Mouse (Mus musculus) thymus, adult 2 months (tissue): ENCODE results near the gene Dscam.

Experiments
- CTCF ChIP-seq: fragments of 200-500 bp; IDR thresholded peaks from 2 replicates; pipeline ENCODE4 v1.5.1; 2012; ENCODE audit warnings: mild to moderate bottlenecking, control low read depth, low read length, moderate library complexity, borderline replicate concordance; ENCODE audit not compliant: control insufficient read depth, poor library complexity, insufficient read depth; ENCODE audit errors: extremely low read depth
- POLR2A ChIP-seq: fragments of 200-500 bp; IDR thresholded peaks from 2 replicates; pipeline ENCODE4 v1.6.1; 2012; ENCODE audit warnings: mild to moderate bottlenecking, low read length, control low read depth, moderate library complexity; ENCODE audit not compliant: control insufficient read depth, poor library complexity, insufficient read depth; ENCODE audit errors: extremely low read depth

GRCm38 (mm10) chr16:96721241-96721640 lies 449.3 kb downstream of the Dscam start:
- TF ChIP-seq POLR2A (no peak), CTCF (no peak)
